ENCODE assay signal across 14 mouse cellular contexts in the genomic region with DNA sequence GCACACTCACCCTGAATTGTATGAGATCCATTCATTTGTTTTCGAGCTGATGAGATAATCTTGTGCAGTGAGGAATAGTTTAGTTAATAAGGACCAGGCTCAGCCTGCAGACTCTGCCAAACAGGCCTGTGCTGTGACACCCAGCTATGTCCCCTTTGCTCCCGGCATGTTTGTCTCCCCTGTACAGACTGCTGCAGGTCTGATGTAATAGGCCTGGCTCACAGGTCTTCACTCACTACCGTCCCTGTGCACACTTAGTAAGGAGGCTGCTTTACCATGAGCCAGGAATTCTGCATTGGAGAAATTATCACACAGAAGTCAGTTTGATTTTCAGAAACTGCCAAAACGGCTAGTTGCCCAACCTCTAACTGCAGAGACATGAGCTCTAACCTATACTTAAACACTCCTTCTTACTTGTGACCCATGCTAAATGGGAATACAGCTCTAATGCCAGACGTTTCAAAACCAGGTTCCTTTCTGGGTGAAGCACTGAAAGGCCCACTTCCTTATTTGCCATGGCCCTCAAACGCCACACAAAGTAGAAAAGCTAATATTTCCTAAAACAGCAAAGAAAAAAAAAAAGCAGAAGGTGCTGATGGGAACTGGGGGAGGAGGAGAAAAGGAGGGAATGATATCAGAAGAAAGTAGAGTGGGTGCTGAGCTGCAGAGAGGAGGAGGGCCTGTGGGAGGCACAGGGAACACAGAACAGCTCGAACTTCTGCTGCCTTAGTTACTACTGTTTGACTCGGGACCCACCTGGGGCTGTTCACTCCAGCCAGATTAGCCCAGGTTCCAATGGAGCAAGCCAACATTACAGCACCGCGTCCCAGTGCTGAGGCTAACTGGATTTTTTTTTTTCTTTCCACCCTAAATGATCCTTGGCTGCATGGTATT. TPM values are rescaled to one million over a fixed set of nuclear protein-coding genes. Genes with fewer than 3 reads are reported as not detected.
DNase-seq lines count a peak whose midpoint lies in the region; ATAC-seq lines count a peak whose summit lies in the region.
"Had no signal": no experiment of that assay in that cellular context is flagged by ENCODE, and none has a peak within 500 bp of the region (broad histone marks: within the 10 kb centered on the region; RNA-seq: fewer than 3 reads in every experiment).

No protein-coding gene starts in this region.

- WGBS in embryonic facial prominence, embryonic 14.5 days, result 48% methylated on average over 10 of the region's 10 CpGs
- 50% methylated on average over 10 of the region's 10 CpGs for WGBS in macrophage (ENCODE audit: missing documents)

- H3K27me3 ChIP-seq in embryonic facial prominence, embryonic 14.5 days (replicated peaks; ENCODE audit: control insufficient read depth, insufficient read depth, low read length), result no peaks in the 10 kb centered on the region
- H3K27me3 ChIP-seq: Patski had no signal

- DNase-seq in layer of hippocampus, adult 9-11 months, result peak; percentile 58
- DNase-seq in layer of hippocampus, postnatal 36 days, result no peak
- DNase-seq in Muller cell, postnatal 12 days (ENCODE audit: inconsistent ontology term), result peak; percentile 45
- DNase-seq in embryonic facial prominence, embryonic 14.5 days (ENCODE audit: low spot score), result no peak
- DNase-seq in kidney, postnatal 14 days, result no peak
- no peak for DNase-seq in adrenal gland, adult 8-10 months
- DNase-seq in yolk sac, embryonic 10.5 days (ENCODE audit: low spot score), result no peak
- DNase-seq: adrenal gland, adult 2 months; heart, adult 11 months; heart, postnatal 10 days; thymus, postnatal 4 days had no signal

- H3K27ac ChIP-seq in embryonic facial prominence, embryonic 14.5 days (replicated peaks; ENCODE audit: low read depth, low read length), result 0 out of 2 replicates have a peak overlapping the region, but pooled peaks have one; percentile 41
- peak overlapping the region; percentile 86 for H3K27ac ChIP-seq in macrophage
- H3K27ac ChIP-seq: kidney, postnatal 0 days had no signal

- H3K4me3 ChIP-seq in embryonic facial prominence, embryonic 14.5 days (ENCODE audit: low read depth, low read length), result no peak overlapping the region
- no peak overlapping the region for H3K4me3 ChIP-seq in macrophage (ENCODE audit: inconsistent target)

- peaks cover 27% of the 10 kb centered on the region for H3K4me1 ChIP-seq in embryonic facial prominence, embryonic 14.5 days (ENCODE audit: control insufficient read depth, insufficient read depth, low read length)

- H3K4me2 ChIP-seq in embryonic facial prominence, embryonic 14.5 days (ENCODE audit: low read depth, low read length), result no peak overlapping the region

- H3K9ac ChIP-seq in embryonic facial prominence, embryonic 14.5 days (ENCODE audit: low read depth, low read length), result no peak overlapping the region

- no peaks in the 10 kb centered on the region for H3K9me3 ChIP-seq in embryonic facial prominence, embryonic 14.5 days (ENCODE audit: control insufficient read depth, low read length)

- no peak for ATAC-seq in embryonic facial prominence, embryonic 14.5 days (ENCODE audit: low read depth)
- ATAC-seq: Patski had no signal

- H3K79me2 ChIP-seq in macrophage (ENCODE audit: inconsistent target), result no peaks in the 10 kb centered on the region

- H3K36me3 ChIP-seq in embryonic facial prominence, embryonic 14.5 days (ENCODE audit: control insufficient read depth, insufficient read depth, low read length), result no peaks in the 10 kb centered on the region
- no peaks in the 10 kb centered on the region for H3K36me3 ChIP-seq in macrophage (ENCODE audit: inconsistent target)

RNA-seq across cellular contexts. Expression of gene Rpl31, which starts 54.0 kb away (rescaled TPM):
- total RNA-seq in layer of hippocampus, postnatal 36 days (2021), result 100 to 1,000 TPM; 429 to 541 TPM
- 754 and 803 TPM in 2 replicates for polyA plus RNA-seq in embryonic facial prominence, embryonic 14.5 days (2014; fragmentation: Nextera tagmentation; extraction: Ambion mirVana)
- 100 to 1,000 TPM in 1 of 26 experiments, 10 to 100 TPM in 25; 28.4 to 154 (median 62.4) TPM for total RNA-seq in macrophage (2018; cell fraction: chromatin; rRNA removed)
- total RNA-seq in macrophage (2018; cell fraction: cytosol; rRNA removed), result 100 to 1,000 TPM; 220 to 747 (median 375) TPM
- 100 to 1,000 TPM in 2 of 26 experiments, 10 to 100 TPM in 24; 47.9 to 154 (median 74.1) TPM for total RNA-seq in macrophage (2018; cell fraction: nucleus; rRNA removed)
- 365 to 739 TPM (median 719 TPM) in 3 replicates for polyA plus RNA-seq in macrophage (2018)
- total RNA-seq in adrenal gland, adult 8-10 months (2022), result 100 to 1,000 TPM; 589 to 669 (median 644) TPM

Comparison
In these comparisons a context has a peak if more than half of its experiments do, and no peak if none do; other contexts are left out.
1. DNase-seq: peak in layer of hippocampus, adult 9-11 months (single experiment) and Muller cell, postnatal 12 days (single experiment); none in layer of hippocampus, postnatal 36 days (0 of 2), embryonic facial prominence, embryonic 14.5 days (single experiment), kidney, postnatal 14 days (single experiment), adrenal gland, adult 8-10 months (single experiment) and yolk sac, embryonic 10.5 days (single experiment).